Mouse (Mus musculus): ENCODE measurements around the gene Kxd1.

DNA sequence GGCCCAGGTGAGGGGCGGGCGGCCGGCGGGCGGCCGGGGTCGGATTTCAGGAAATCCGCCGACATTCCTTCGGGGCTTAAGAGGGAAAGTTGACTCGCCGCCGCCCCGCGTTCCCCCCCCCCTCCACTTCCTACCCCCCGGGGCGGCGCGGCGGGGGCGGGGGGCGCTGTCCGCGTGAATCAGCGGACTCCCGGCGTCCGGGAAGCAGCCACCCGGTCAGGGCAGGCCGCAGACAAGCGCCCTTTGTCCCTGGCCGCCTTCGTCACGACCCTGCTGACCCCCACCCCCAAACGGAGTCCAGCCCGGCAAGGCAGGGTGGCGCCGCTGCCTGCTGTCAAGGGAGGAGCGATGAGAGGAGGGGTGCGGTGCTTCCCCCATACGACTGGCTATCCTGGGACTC lies 38.2 kb downstream of the Kxd1 start:
- no peak for TF ChIP-seq CTCF (IDR thresholded peaks at IDR 0.05; ENCODE audit: borderline replicate concordance, insufficient read depth, low read length)
- TF ChIP-seq POLR2A (IDR thresholded peaks at IDR 0.05; ENCODE audit: low read depth, low read length): peak; percentile 34

Measured in embryonic fibroblast, embryonic 13.5 days (primary cell).